Mouse (Mus musculus) kidney, adult 2 months (tissue): ENCODE results near the gene Gm49673.

ENCODE experiments used
- CTCF ChIP-seq: fragments of 200-500 bp; conservative IDR thresholded peaks from 2 replicates; pipeline ENCODE4 v1.5.1; 2011; ENCODE audit warnings: low read depth, mild to moderate bottlenecking, control low read depth, low read length, moderate library complexity, mixed read lengths; ENCODE audit not compliant: insufficient read depth, insufficient read length
- POLR2A ChIP-seq: fragments of 200-500 bp; IDR thresholded peaks from one replicate; pipeline ENCODE4 v1.6.1; 2011; ENCODE audit warnings: low read depth, low read length, control low read depth

- TF ChIP-seq CTCF (no peak), POLR2A (no peak)
Measured at GRCm38 (mm10) chr17:8184217-8184616, 36.6 kb upstream of the Gm49673 start.
